Mouse (Mus musculus) kidney, adult 2 months (tissue): ENCODE measurements at regions not wholly inside any gene's neighbourhood (a gene's known extent, or its start where the extent isn't known, plus 50 kb on each side); places are given as distances from the start of the nearest gene placed in this dataset.

Experiments used
- CTCF ChIP-seq: fragments of 200-500 bp; conservative IDR thresholded peaks from 2 replicates; pipeline ENCODE4 v1.5.1; 2011; ENCODE audit warnings: low read depth, mild to moderate bottlenecking, control low read depth, low read length, moderate library complexity, mixed read lengths; ENCODE audit not compliant: insufficient read depth, insufficient read length
- POLR2A ChIP-seq: fragments of 200-500 bp; IDR thresholded peaks from one replicate; pipeline ENCODE4 v1.6.1; 2011; ENCODE audit warnings: low read depth, low read length, control low read depth

- TF ChIP-seq CTCF (no peak), POLR2A (no peak)
Observed at GRCm38 (mm10) chr15:56069511-56069910, 1407.9 kb downstream of the Slc22a22 start.
